Mouse (Mus musculus) heart, postnatal 25 days (tissue): ENCODE measurements at regions not wholly inside any gene's neighbourhood (a gene's known extent, or its start where the extent isn't known, plus 50 kb on each side); places are given as distances from the start of the nearest gene placed in this dataset.
"Not testable (repeated sequence)": the region's sequence is repeated elsewhere in the genome, so short reads cannot be mapped to it uniquely, and the experiment has no call there.

ENCODE experiments used
- DNase-seq: peaks from one replicate; pipeline ENCODE4 v3.0.0; 2022; ENCODE audit warnings: low spot score
- intact Hi-C: fragments of 180-260 bp; cut with DNase I; formaldehyde crosslinking; loops from one replicate; pipeline ENCODE4 v1.15.1; 2025

DNA sequence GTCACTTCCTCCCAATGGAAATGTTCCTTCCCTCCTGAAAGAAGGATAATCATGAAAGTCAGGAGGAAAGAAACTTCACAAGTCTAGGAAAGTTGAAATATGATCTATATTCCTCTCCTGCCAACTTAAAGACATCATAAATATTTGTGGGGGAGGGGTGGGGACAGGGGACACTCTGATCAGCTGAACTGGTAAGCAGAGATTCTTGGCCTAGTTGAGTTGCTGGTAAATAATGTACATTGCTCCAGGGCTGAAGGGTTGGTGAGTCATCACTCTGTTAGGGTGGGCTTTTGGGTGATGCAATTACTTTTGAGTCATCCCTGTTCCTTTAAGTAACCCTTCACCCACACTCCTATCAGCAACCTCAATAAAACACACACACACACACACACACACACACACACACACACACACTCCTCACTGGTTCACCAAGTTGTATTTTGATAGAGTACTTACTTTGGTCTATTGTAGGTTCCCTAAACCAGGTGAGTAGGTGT is 56.0 kb downstream of the Ccdc71l start:
- no peak for DNase-seq
- intact Hi-C loops = no loop called here

DNA sequence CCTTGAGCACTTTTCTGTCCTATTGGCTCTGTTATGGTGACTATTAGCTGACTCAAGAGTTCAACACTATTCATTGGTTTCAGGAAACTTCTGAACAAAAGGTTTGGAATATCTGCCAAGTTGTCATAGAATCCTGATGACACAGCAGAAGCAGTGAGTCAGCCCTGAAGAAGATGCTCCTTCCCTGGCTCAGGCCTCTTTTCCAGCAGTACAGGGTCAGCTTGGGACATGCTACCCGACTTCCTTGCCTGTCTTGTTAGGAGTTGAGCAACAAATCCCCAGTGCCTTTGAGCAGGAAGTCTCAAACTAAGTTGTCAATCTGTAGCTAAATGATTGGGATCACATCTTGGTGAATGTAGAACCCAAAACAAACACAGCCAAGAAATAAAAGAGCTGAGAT is 56.6 kb downstream of the Ccdc71l start:
- intact Hi-C loops = no loop called here
- DNase-seq = no peak

DNA sequence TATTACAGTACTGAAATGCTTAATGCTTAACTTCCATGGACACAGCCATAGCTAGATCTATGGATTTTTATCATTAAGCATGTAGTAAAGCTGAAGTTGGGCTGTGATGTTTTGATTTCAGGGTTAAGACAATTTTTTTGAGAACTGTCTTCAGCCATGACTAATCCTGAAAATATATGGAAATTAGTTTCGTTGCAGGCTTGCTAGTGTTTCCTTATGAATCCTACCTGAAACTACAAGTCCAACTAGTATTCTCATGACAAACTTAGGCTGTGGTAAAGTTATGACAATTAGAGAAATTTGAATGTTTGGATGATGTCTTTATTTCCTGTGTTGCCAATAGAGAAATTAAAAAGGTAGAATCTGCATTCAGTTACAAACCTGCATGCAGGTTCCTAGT is 59.7 kb downstream of the Ccdc71l start:
- DNase-seq = no peak
- intact Hi-C loops = no loop called here

DNA sequence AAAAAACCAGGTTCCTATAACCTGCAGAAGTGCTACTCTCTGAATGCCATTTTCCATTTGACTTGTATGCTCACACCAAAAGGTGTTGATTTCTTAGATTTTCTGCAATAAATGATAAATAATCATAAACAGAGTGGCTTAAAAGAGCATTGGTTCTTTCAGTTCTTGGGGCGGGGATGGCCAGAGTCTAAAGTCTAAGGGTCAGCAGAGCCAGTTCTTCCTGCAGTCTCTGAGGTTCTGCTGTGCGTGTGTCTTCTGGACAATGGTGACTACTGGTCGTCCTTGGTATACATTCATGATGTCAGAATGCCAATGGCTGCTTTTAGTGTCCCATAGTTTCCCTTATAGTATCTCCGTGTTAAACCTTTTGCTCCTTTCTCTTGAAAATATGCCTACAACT is 66.3 kb downstream of the Ccdc71l start:
- no peak for DNase-seq
- intact Hi-C loops = no loop called here

DNA sequence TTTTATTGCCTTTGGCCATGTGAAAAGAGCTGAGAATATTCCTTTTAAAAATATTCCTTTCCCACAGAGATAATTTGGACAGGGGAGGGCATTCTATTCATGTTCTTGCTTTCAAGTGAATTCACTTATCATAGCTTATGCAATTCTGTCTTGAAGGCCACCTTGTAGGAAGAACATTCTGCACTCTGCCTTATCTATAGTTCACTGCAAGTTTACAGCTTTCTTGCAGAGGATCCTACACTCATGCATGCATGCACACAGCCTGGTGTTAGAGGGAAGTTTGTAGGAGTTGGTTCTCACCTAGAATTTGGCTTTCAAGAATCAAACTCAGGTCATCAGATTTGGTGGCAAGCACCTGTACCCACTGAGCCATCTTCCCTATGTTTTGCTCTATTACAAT is 67.4 kb downstream of the Ccdc71l start:
- intact Hi-C loops = no loop called here
- DNase-seq = no peak

DNA sequence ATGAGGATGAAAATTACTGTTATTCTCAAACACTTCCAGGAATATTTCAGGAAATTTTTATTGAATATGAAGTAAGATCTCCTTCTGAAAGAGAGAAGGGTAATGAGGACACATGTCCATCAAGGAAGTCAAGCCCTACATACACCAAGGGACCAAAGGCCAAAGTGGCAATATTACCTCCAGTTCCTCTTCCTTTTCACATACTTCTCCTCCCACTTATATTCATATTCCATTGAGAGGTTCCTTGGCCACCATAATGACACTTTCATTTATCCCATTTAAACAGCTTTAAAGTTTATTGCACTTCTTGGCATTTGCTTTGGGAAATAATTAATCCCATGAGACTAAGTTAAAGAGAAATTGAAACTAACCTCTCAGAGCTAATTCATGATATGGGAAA is 70.9 kb downstream of the Ccdc71l start:
- intact Hi-C loops = no loop called here
- no peak for DNase-seq

DNA sequence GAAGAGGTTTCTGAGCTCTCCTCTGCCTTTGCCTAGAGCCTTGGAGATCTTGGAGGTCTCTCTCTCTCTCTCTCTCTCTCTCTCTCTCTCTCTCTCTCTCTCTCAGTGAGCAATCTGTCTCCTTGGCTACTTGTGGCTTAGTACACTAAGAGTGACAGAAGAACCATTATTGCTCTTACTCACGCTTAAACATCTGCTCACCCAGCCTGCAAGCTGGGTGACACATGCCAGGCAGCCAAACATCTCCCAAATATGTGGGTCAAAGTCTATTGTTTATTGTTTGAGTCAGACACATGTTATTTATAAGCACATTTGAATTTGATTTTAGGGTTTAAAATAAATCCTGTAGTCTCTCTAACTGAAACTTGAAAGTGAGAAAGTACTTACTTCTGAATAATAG is 72.7 kb downstream of the Ccdc71l start:
- DNase-seq = no peak
- intact Hi-C loops = no loop called here

DNA sequence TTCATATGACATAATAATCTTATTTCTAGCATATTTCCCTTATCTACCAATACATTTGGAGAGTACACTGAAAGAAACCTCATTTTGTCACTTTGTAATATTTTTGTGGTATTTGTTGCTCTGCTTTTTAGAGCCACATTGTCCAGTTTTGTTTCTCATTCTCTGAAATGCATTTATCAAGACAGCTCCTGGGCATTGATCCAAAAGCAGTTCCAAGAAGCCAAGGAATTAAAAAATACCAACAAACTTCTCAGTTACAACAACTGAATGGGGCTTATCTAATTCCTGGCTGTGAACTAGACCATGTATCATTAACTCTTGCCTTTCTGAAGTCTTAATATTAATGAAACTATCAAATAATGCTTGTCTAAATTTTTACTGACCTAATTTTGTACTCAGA is 76.3 kb downstream of the Ccdc71l start:
- no peak for DNase-seq
- intact Hi-C loops = no loop called here

DNA sequence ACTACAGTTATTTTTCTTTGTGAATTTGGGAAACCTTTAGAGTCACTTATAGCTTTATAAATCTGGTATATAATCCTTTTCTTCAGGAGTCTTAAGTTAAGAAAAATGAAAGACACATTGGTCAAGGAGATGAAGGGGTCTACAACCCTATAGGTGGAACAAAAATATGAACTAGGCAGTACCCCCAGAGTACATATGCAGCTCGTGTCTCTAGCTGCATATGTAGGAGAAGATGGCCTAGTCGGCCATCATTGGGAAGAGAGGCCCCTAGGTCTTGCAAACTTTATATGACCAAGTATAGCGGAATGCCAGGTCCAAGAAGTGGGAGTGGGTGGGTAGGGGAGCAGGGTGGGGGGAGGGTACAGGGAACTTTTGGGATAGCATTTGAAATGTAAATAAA is 76.7 kb downstream of the Ccdc71l start:
- intact Hi-C loops, DNase-seq: not testable (repeated sequence)

DNA sequence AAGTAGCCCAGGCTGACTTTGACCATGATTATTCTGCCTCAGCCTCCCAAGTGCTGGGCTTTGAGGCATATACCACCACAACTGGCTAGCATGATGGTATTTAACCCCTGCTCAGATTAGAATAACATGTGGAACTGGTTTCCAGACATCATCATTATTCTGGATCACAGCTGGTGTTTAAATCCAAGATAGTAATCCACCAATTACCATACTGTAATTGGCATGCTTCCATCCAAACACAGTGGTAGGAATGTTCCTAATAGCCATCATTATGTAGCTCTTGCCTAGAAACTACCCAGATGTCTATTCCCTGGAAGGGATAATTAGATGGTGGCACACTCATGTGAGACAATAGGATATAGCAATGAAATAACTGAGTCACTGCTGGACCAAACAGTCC is 77.4 kb downstream of the Ccdc71l start:
- DNase-seq = no peak
- intact Hi-C loops = no loop called here

DNA sequence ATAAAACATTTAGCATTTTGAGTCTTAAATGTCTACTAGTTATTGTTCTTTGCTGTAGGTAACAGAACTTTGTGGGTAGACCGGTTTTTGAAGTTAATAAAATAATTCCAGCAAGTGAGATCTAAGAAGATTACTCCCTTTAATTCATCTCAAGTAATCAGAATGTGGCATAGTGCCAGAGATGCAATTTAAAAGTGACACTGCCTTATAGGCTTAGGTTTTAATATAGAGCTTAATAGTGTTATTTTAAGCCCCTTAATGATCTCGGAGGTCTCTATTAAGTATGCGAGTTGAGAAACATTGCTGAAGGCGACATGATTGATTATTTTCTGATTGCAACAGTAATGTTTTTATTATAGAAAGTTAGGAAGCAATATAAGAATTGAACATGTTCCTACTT is 78.3 kb downstream of the Ccdc71l start:
- no peak for DNase-seq
- intact Hi-C loops = no loop called here

DNA sequence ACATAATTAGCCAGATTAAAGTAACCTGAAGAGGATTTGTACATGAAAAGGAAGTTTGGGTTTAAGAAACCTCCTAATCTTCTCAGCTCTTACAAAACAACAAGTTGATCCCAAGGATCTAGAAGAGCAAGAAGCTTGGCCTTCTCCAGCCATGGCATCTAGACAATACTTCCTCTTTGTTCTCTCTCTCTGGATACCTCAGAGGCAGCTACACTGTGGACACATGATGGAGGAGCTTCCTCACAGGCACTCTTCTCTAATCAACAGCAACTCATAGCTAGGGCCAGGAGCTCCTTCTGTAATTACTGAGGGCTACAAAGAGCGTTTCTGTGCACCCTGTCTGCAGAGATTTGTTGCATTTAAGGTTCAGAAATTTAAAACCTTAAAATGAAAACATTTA is 79.9 kb downstream of the Ccdc71l start:
- no peak for DNase-seq
- intact Hi-C loops = no loop called here

DNA sequence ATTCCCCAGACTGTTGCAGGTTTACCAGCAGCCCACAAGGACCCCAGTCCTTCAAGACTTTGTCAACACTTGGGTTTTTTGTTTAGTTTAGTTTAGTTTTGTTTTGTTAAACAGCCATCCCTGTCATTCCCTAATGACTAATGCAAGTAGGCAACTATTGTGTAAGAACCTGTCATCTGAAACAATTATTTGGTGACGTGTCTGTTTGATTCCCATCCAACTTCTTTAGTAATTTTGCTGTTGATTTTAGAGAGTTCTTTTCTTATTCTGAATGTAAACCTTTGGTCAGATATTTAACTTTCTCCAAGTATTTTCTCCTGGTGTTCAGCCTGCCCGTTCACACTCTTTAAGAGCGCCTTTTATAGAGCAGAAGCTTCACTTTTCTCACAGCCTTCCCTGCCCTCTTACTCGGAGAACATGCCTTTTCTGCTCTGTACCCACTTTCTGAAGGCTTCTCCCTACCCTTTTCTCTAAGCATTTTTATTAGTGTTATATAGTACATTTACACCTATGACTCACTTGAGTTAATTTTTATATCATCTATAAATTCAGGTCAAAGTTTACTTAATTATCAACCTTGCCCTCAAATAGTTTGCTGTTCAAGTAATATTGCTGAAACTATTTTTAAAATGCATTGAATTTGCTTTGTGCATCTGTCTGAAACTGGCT is 82.0 kb downstream of the Ccdc71l start:
- DNase-seq = no peak
- intact Hi-C loops = no loop called here

DNA sequence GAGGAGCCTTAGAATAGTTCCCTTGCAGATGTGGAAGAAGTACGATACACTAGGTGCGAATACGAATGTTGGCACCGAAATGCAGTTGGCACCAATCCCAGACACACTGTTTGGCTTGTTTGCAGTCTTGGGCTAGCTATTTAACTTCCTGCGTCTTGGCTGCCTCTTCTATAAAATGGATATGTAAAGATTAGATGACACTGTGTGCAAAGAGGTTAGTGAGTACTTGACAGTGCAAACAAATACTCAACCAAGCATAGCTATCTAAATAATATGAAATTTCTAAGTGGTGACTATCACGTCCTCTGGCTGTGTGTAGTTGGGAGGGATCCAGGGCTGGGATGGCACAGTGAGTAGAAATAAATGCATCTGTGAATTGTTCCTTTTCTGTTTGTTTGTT is 86.9 kb downstream of the Ccdc71l start:
- intact Hi-C loops = no loop called here
- DNase-seq = no peak

DNA sequence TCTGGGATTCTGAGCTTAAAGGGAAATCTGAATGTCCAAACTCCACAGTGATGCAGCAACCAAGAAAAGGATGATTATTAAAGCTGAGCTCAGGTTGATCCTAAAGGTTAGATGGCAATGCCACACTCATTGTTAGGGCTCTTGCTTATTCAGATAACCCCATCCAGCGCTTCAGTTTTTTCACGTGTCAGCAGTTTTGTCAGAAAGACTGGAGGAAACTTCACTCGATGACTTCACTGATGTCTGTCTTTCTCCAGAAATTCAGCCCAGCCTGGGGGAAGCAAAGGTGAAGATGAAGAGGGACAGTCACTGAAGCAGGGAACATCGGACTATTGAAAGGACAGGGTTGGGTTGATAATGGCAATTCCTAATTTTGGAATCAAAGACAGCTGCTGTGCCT is 91.4 kb downstream of the Ccdc71l start:
- intact Hi-C loops = no loop called here
- DNase-seq = no peak

DNA sequence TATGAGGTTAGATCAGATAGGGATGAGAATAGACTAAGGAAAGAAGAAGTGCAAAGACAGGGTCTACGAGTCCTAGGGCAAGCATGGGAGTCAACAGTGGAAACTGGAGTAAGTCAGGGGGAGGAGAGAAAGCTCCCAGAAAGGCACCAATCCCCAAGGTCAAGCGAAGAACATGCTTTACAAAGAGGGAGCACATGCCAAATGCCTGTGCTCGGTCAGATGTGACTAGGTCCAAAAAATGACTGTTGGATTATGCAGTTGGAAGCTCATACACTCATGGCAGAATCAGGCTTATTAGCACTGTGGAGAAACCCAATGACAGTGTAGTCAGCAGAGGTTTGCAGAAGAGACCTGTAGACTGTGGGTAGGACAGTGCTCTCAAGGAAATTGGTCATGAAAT is 100.9 kb downstream of the Ccdc71l start:
- intact Hi-C loops = no loop called here
- no peak for DNase-seq

DNA sequence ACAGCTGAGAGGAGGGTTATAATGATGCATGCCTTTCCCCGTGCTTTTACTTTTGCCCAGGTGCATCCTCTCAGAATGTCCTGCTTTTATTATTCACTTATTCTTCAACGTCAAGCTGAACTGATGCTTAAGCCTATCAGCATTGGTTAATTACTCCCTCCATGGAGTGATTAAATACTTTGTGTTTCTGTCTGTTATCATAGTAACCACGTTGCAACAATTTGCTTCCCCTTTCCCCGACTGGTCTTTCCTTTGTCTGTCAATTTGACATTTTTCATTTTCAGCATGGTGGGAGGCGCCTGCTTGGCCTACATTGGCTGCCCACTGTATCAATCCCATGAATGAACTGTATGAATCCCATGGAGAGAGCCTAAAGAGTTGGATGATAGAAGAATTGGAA is 101.8 kb downstream of the Ccdc71l start:
- no peak for DNase-seq
- intact Hi-C loops = no loop called here

DNA sequence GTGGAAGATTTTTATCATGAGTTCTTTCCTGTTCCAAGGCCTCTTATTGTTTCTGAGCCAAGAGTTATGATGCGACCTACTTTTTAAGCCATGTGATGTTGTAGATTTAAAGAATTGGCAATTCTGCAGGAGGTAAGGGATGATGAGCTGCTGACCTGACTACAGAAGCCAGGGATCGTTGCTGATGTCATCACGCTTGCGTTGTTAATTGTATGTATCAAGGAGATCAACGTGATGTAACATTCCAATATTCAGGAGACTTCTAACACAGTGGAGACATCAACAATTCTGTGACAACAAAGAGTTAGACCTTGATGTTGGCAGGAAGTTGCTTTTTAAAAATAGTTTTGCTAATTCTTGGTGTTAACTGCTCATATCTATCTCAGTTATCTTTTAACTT is 102.5 kb downstream of the Ccdc71l start:
- intact Hi-C loops = no loop called here
- no peak for DNase-seq

DNA sequence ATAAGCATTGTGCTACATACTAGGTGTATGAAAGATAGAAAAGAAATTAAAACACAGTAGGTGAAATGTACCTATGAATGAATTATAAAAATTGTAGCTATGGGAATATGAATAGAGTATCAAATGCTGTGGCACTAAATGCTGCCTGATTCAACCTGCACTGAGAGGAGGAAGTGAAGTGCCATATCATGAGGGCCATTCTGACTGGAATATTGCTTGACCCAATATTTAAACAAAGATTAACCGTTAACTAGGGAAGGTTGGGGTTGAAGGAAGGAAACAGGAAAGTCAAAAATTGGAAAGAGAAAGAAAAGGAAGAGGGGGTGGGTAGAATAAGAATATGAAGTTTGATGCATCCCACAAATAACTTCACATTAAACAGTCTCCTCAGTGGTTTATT is 103.8 kb downstream of the Ccdc71l start:
- intact Hi-C loops = no loop called here
- DNase-seq = no peak

DNA sequence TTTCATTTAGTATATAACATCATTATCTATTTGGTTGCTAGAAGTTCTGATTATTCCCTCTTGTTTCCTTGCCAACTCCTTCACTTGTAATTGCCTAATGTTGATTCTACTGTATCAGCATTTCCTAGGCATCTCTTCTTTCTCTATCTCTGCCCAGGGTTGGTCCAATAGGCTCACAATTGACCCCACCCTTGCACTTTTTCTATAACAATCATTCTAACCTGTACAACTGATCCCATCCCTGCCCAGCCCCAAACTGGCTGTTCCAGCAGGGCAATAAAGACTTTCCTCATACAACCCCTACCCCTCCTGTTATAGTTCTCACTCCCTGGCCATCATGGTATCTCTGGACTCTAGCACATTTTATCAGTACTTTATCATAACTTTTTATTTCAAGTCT is 104.3 kb downstream of the Ccdc71l start:
- intact Hi-C loops = no loop called here
- DNase-seq = no peak

DNA sequence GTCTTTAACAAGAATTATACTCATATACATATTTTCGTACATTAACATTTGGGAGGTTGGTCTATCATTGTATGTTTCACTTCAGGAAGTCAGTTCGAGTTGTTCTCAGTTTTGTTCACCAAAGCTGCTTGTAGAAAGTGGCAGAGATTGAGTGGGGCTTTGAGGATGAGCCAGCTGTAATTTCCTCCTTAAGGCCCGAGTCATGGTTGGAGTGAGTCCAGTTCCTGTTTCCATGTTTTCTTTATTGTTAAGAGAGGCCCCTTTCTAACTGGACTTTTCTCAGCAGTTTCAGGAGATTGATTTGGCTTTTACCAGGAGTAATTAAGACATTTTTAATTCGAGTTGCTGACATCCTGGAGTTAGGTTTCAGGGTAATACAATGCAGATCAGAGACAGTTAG is 107.7 kb downstream of the Ccdc71l start:
- DNase-seq = no peak
- intact Hi-C loops = no loop called here

DNA sequence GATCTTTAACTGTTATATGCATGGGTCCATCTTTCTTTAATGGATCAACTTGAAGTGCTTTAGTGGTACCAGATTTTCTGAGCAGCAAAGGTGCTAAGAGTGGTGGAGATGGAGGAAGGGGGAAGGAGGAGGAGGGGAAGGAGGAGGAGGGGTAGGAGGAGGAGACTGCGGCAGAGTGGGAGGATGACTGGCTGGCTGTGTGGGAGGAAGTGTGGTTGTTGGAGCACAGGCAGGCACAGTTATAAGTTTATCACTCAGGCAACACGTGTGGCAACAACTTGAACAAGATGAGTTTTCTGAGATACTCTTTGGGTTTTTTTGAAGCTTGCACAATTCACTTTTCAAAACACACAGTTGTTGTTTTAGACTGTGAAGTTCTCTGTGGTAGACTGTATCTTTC is 108.2 kb downstream of the Ccdc71l start:
- intact Hi-C loops = no loop called here
- no peak for DNase-seq
